Mouse (Mus musculus) liver, embryonic 14.5 days (tissue): Measurements from ENCODE around the gene Kalrn. TPM values are rescaled to one million over a fixed set of nuclear protein-coding genes. Genes with fewer than 3 reads are reported as not detected.

Experiments used
- ATAC-seq: fragments of 200-750 bp; cut with Nextera tagmentation; 2 replicates; pipeline ENCODE4 v1.8.0; 2017; ENCODE audit warnings: moderate number of reproducible peaks, mild to moderate bottlenecking, moderate library complexity; ENCODE audit not compliant: insufficient read depth
- DNase-seq, 3 experiments: peaks; one replicate each; pipeline ENCODE4 v3.0.0-alpha.2; 2012 to 2013; ENCODE audit warnings: low read depth in 3 of 3, low spot score in 3 of 3
- H3K27ac ChIP-seq: fragments of 300-500 bp; sonication (generic); 2 replicates; pipeline ENCODE4 v1.5.1; 2014; ENCODE audit warnings: moderate library complexity, mild to moderate bottlenecking, control low read depth, inconsistent platforms
- H3K27me3 ChIP-seq: fragments of 300-500 bp; sonication (generic); 2 replicates; pipeline ENCODE4 v1.6.1; 2014; ENCODE audit warnings: mild to moderate bottlenecking, low read length, moderate library complexity; ENCODE audit not compliant: control insufficient read depth, insufficient read depth
- H3K36me3 ChIP-seq: fragments of 300-500 bp; sonication (generic); replicated peaks from 2 replicates; pipeline ENCODE4 v1.6.1; 2014; ENCODE audit warnings: low read depth; ENCODE audit not compliant: control insufficient read depth, insufficient read depth
- H3K4me1 ChIP-seq, 2 experiments: fragments of 200-500 bp in 1 of 2; fragments of 300-500 bp in 1 of 2; sonication (generic) in 1 of 2; replicated peaks; 2 replicates each; pipeline ENCODE4 v1.6.1; 2012 to 2014; ENCODE audit warnings: antibody characterized with exemption in 1 of 2, inconsistent platforms in 1 of 2, low read length in 1 of 2; ENCODE audit not compliant: control insufficient read depth in 2 of 2, insufficient read depth in 2 of 2
- H3K4me2 ChIP-seq: fragments of 300-500 bp; sonication (generic); 2 replicates; pipeline ENCODE4 v1.6.1; 2014; ENCODE audit warnings: low read depth, mild to moderate bottlenecking, control low read depth, moderate library complexity
- H3K4me3 ChIP-seq, 2 experiments: fragments of 200-500 bp in 1 of 2; fragments of 300-500 bp in 1 of 2; sonication (generic) in 1 of 2; 2 replicates each; pipeline ENCODE4 v1.5.1; 2012 to 2014; ENCODE audit warnings: low read depth in 2 of 2, low read length in 2 of 2, mild to moderate bottlenecking in 2 of 2, control low read depth in 1 of 2, inconsistent platforms in 1 of 2, moderate library complexity in 1 of 2; ENCODE audit not compliant: insufficient read depth in 1 of 2
- H3K9ac ChIP-seq: fragments of 300-500 bp; sonication (generic); replicated peaks from 2 replicates; pipeline ENCODE4 v1.6.1; 2014; ENCODE audit warnings: mild to moderate bottlenecking, control low read depth, moderate library complexity
- H3K9me3 ChIP-seq: fragments of 300-500 bp; sonication (generic); 2 replicates; pipeline ENCODE4 v1.6.1; 2016; ENCODE audit warnings: low read length, mixed read lengths; ENCODE audit not compliant: control insufficient read depth
- CTCF ChIP-seq: IDR thresholded peaks from 2 replicates; pipeline ENCODE4 v1.5.1; 2016; ENCODE audit warnings: antibody characterized with exemption, low read depth, control low read depth
- EP300 ChIP-seq: IDR thresholded peaks from 2 replicates; pipeline ENCODE4 v1.6.1; 2016; ENCODE audit warnings: antibody characterized with exemption, low read depth
- WGBS: fragments of 180-500 bp; shearing (Covaris S2); extraction: QIAGEN DNeasy Blood & Tissue Kit; methylation state at CpG from one replicate; pipeline ENCODE4 v1.1.7; 2014; ENCODE audit not compliant: insufficient replicate concordance; 5-methylcytosine and 5-hydroxymethylcytosine counted together
- polyA plus RNA-seq, 2 experiments: library from polyadenylated mRNA; depleted of rRNA in 1 of 2; stranded (reverse) in 1 of 2; unstranded in 1 of 2; fragments of >200 nt; fragmentation: Nextera tagmentation in 1 of 2; extraction: Ambion mirVana in 1 of 2; gene quantifications; 2 replicates each; pipeline versions ENCODE4 v1.2.1 to v1.2.3; 2012 to 2014

The Kalrn gene
- polyA plus RNA-seq, 2 experiments, result 7.2 to 8.5 TPM

DNA sequence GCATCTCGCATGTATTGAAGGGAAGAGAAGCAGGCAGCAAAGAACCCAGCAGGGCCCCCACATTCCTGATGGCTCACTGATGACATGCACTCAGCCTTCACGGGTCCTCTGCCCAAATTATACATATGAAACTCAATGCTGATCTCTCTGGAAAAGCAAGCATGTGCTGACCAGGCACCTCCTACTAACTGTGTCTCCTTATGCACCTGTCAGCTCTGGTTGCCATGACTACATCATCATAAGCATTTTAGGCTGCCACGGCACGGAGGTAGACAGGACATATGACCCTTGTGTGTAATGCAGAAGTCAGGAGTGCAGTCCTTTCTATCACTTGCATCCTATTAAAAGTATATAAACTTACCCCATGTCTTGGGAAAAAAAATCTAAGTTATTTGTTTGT, 29.6 kb downstream of the Kalrn start:
- Histone ChIP-seq H3K4me3 (no peak overlapping the region), H3K9me3 (no peaks in the 10 kb centered on the region), H3K9ac (no peak overlapping the region), H3K4me1 (no peaks in the 10 kb centered on the region), H3K27me3 (no peaks in the 10 kb centered on the region), H3K4me2 (no peak overlapping the region), H3K27ac (no peak overlapping the region), H3K36me3 (no peaks in the 10 kb centered on the region)
- DNase-seq (no peak), ATAC-seq (no peak)
- TF ChIP-seq EP300, result no peak
- no peak for TF ChIP-seq CTCF
- 55% methylated on average over 4 of the region's 4 CpGs for WGBS

DNA sequence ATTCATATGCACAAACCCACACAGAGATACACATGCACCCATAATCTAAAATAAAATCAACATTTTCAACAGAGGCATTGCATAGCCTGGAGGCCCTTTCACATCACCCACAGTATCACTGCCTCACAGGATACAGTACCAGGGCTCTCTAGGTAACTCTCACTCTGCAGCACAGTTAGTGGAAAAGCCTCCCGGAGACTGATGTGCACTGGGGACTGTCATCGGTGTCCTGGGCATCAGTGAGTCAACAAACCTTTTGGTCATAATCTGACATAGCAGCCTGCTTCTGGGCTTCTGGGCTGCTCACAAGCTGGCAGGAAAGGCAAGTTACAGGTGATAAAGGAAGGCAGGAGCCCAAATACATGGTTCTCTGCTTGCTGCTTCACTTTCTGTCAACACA, 31.0 kb downstream of the Kalrn start:
- Histone ChIP-seq H3K4me1 (no peaks in the 10 kb centered on the region), H3K4me2 (no peak overlapping the region), H3K36me3 (no peaks in the 10 kb centered on the region), H3K4me3 (no peak overlapping the region), H3K27ac (no peak overlapping the region), H3K9me3 (no peaks in the 10 kb centered on the region), H3K9ac (no peak overlapping the region), H3K27me3 (no peaks in the 10 kb centered on the region)
- no peak for ATAC-seq
- WGBS, result 85% methylated on average over 2 of the region's 2 CpGs
- no peak for DNase-seq
- TF ChIP-seq CTCF (no peak), EP300 (no peak)

DNA sequence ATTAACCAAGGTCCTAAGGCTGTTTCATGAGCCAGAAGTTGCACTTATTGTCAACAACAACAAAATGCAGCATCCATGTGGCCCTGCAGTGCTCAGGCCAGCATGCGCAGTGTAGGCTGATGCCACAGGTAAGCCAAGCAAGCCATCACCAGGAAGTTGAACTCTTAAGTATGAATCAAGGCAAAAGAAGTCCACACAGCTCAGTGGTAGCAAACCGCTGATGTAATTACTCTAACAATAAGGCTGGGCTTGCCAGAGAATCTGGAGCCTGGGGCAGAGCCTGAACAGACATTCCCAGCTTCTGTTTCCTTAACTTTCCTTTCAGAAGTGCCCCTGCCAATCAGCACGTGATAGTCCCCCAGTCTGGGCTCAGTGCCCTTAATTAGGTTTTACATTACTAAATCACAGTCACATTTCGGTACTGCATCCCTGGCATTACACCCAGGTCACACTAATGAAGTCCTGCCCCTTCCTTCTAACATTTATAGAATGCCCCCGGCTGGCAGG, 34.6 kb downstream of the Kalrn start:
- H3K4me2 ChIP-seq, result no peak overlapping the region
- no peaks in the 10 kb centered on the region for H3K27me3 ChIP-seq
- H3K36me3 ChIP-seq, result no peaks in the 10 kb centered on the region
- no peak overlapping the region for H3K4me3 ChIP-seq
- no peak overlapping the region for H3K27ac ChIP-seq
- TF ChIP-seq CTCF (no peak), EP300 (no peak)
- 60% methylated on average over 5 of the region's 5 CpGs for WGBS
- no peaks in the 10 kb centered on the region for H3K9me3 ChIP-seq
- ATAC-seq (no peak), DNase-seq (no peak)
- peaks cover 0 to 5% of the 10 kb centered on the region in 2 experiments; a peak in 1 of 4 replicates for H3K4me1 ChIP-seq
- H3K9ac ChIP-seq, result no peak overlapping the region

DNA sequence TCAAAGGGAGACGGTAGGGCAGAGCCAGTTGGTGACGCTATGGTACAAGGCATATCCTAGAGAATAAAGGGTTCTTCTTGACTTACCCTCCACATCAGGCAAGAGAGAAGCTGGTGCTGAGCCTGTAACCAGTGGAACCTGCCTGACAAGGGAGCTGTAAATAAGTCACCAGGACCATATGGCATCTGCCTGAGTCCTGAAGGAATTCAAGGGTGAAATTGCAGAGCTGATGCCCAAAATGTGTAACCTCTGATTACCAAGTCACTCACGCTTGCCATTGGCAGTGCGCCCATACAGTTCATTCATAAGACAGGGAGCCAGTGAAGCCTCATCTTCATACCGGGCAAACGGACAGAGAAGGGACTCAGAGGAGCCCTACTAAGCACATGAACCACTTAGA, 37.0 kb downstream of the Kalrn start:
- Histone ChIP-seq H3K4me3 (no peak overlapping the region), H3K4me2 (no peak overlapping the region), H3K27me3 (no peaks in the 10 kb centered on the region), H3K4me1 (peaks cover 0 to 5% of the 10 kb centered on the region in 2 experiments; a peak in 1 of 4 replicates), H3K36me3 (no peaks in the 10 kb centered on the region), H3K27ac (no peak overlapping the region), H3K9me3 (no peaks in the 10 kb centered on the region), H3K9ac (no peak overlapping the region)
- DNase-seq, result no peak
- WGBS, result 83% methylated on average over 6 of the region's 6 CpGs
- no peak for ATAC-seq
- TF ChIP-seq CTCF (no peak), EP300 (no peak)

DNA sequence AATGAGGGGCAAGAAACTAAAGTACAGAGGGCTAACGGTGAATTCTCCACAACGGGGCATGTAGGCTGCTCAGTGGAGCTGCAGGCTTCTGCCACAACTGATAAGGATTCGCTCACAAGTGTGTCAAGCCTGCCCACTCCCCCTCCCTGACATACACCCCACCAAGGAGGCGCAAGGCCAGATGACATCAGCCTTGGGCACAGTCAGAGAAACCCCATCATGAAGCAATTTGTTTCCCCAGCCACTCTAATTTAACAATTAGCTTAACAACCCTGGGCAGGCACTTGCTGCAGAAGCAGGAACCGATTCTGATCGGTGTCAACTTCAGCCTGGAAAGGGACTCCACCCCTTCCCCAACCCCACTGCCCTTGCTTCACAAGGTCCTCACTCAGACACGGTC, 38.2 kb downstream of the Kalrn start:
- Histone ChIP-seq H3K9ac (no peak overlapping the region), H3K27ac (no peak overlapping the region), H3K36me3 (no peaks in the 10 kb centered on the region), H3K4me2 (no peak overlapping the region; the same call in 1 of the 2 replicates), H3K4me1 (peaks cover 0 to 5% of the 10 kb centered on the region in 2 experiments; a peak in 1 of 4 replicates), H3K9me3 (no peaks in the 10 kb centered on the region), H3K27me3 (no peaks in the 10 kb centered on the region), H3K4me3 (no peak overlapping the region)
- 8% methylated on average over 7 of the region's 7 CpGs for WGBS
- TF ChIP-seq EP300, result no peak
- TF ChIP-seq CTCF, result no peak
- DNase-seq, result peak in 2 of 3 experiments; percentile 3 to 13
- peak; percentile 73 for ATAC-seq
